Mouse (Mus musculus): ENCODE data around the gene Slc35f3. TPM values are rescaled to one million over a fixed set of nuclear protein-coding genes. Genes with fewer than 3 reads are reported as not detected.

Gene Slc35f3
- polyA plus RNA-seq, 1 experiment from 2014 or later = 0.68 TPM

DNA sequence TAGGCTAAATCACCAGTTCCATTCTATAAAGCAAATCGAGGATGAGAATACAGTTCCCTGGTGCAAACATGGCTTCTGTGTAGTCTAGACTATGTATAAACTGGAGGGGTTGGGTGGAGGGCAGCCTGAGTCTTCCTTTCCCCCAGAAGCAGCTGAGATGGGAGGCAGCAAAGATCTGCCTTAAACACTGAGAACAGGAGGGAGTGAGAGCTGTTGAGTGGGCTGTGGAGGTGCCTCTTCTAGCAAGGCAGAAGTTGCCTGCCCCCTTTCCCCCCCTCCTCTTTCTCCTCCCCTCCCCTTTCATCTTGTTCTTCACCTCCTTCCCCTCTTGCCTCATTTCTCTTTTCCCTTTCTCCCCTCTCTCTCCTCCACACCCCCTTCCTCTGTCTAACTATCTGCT is 33.2 kb upstream of the Slc35f3 start:
- no peaks in the 10 kb centered on the region for H3K9me3 ChIP-seq (ENCODE audit: control insufficient read depth, low read length)
- no peaks in the 10 kb centered on the region for H3K4me1 ChIP-seq (replicated peaks; ENCODE audit: control insufficient read depth, insufficient read depth)
- no peaks in the 10 kb centered on the region for H3K36me3 ChIP-seq (ENCODE audit: control insufficient read depth, insufficient read depth, low read length)
- H3K27ac ChIP-seq (replicated peaks) = no peak overlapping the region
- no peak for TF ChIP-seq EP300 (optimal IDR thresholded peaks at IDR 0.05)
- TF ChIP-seq CTCF (IDR thresholded peaks at IDR 0.05; ENCODE audit: low read depth) = no peak
- H3K4me3 ChIP-seq (ENCODE audit: low read depth, low read length) = no peak overlapping the region
- 55% methylated on average over 1 of the region's 1 CpGs for WGBS
- DNase-seq (ENCODE audit: low spot score) (no peak), ATAC-seq (ENCODE audit: low FRiP score, low TSS enrichment) (no peak)
- no peak overlapping the region for H3K9ac ChIP-seq (ENCODE audit: low read length)
- no peak overlapping the region for H3K4me2 ChIP-seq (replicated peaks; ENCODE audit: low read depth)
- H3K27me3 ChIP-seq (ENCODE audit: control insufficient read depth, insufficient read depth, low read length) = no peaks in the 10 kb centered on the region

DNA sequence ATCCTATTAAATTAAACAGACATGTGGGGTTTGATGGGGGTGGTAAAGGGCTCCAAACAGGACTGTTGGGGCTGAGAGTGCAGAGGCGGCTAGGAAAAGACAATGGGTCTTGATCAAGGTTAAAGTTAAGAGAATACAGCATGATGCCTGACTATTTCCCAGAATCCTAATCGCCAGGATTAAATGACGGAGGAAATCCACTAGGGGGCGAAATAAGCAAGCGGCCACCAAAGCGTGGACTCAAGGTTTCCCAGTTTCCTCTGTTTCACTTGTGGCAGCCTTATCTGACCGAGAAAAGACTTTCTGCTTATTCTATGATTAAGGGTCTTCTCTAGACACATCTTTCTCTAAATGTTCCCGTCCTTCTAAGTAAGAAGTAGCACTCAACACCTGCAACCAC is 31.2 kb upstream of the Slc35f3 start:
- no peak for TF ChIP-seq EP300 (optimal IDR thresholded peaks at IDR 0.05)
- TF ChIP-seq CTCF (IDR thresholded peaks at IDR 0.05; ENCODE audit: low read depth) = peak; percentile 79
- H3K4me3 ChIP-seq (ENCODE audit: low read depth, low read length) = no peak overlapping the region
- H3K27me3 ChIP-seq (ENCODE audit: control insufficient read depth, insufficient read depth, low read length) = no peaks in the 10 kb centered on the region
- ATAC-seq (ENCODE audit: low FRiP score, low TSS enrichment) (no peak), DNase-seq (ENCODE audit: low spot score) (peak; percentile 16)
- H3K27ac ChIP-seq (replicated peaks) = no peak overlapping the region
- H3K36me3 ChIP-seq (ENCODE audit: control insufficient read depth, insufficient read depth, low read length) = no peaks in the 10 kb centered on the region
- whole genome bisulfite sequencing = 29% methylated on average over 8 of the region's 8 CpGs
- H3K9me3 ChIP-seq (ENCODE audit: control insufficient read depth, low read length) = no peaks in the 10 kb centered on the region
- H3K9ac ChIP-seq (ENCODE audit: low read length) = no peak overlapping the region
- H3K4me2 ChIP-seq (replicated peaks; ENCODE audit: low read depth) = no peak overlapping the region
- no peaks in the 10 kb centered on the region for H3K4me1 ChIP-seq (replicated peaks; ENCODE audit: control insufficient read depth, insufficient read depth)

DNA sequence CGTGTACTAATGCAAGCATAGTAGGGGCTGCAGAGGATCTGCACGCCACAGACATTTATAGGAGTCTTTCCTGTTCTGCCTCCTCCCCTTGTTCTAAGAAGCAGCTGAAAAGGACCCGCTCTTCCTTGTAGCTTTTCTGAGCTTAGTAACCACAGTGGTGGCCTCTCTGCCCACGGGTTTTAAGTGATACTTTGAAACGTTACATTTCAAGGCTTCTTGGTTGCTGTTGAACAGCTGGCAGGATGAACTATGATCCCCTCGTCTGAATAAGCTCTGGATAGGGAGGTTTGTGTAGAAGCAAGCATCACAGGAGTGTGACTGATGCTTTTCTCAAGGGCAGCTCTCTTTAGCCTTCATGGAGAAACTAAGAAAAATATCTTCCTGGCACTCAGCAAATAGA is 28.6 kb upstream of the Slc35f3 start:
- H3K4me1 ChIP-seq (replicated peaks; ENCODE audit: control insufficient read depth, insufficient read depth) = no peaks in the 10 kb centered on the region
- H3K9ac ChIP-seq (ENCODE audit: low read length) = no peak overlapping the region
- no peaks in the 10 kb centered on the region for H3K36me3 ChIP-seq (ENCODE audit: control insufficient read depth, insufficient read depth, low read length)
- no peaks in the 10 kb centered on the region for H3K9me3 ChIP-seq (ENCODE audit: control insufficient read depth, low read length)
- 43% methylated on average over 6 of the region's 6 CpGs for WGBS
- no peak overlapping the region for H3K4me3 ChIP-seq (ENCODE audit: low read depth, low read length)
- ATAC-seq (ENCODE audit: low FRiP score, low TSS enrichment) (no peak), DNase-seq (ENCODE audit: low spot score) (no peak)
- no peak overlapping the region for H3K4me2 ChIP-seq (replicated peaks; ENCODE audit: low read depth)
- no peak overlapping the region for H3K27ac ChIP-seq (replicated peaks)
- no peaks in the 10 kb centered on the region for H3K27me3 ChIP-seq (ENCODE audit: control insufficient read depth, insufficient read depth, low read length)
- TF ChIP-seq CTCF (IDR thresholded peaks at IDR 0.05; ENCODE audit: low read depth) = no peak
- no peak for TF ChIP-seq EP300 (optimal IDR thresholded peaks at IDR 0.05)

GRCm38 (mm10) chr8:126272445-126272844 is 25.9 kb upstream of the Slc35f3 start:
- Histone ChIP-seq H3K4me2 (replicated peaks; ENCODE audit: low read depth) (no peak overlapping the region), H3K27ac (replicated peaks) (no peak overlapping the region), H3K9ac (ENCODE audit: low read length) (no peak overlapping the region), H3K4me3 (ENCODE audit: low read depth, low read length) (no peak overlapping the region), H3K36me3 (ENCODE audit: control insufficient read depth, insufficient read depth, low read length) (no peaks in the 10 kb centered on the region), H3K27me3 (ENCODE audit: control insufficient read depth, insufficient read depth, low read length) (no peaks in the 10 kb centered on the region), H3K9me3 (ENCODE audit: control insufficient read depth, low read length) (no peaks in the 10 kb centered on the region), H3K4me1 (replicated peaks; ENCODE audit: control insufficient read depth, insufficient read depth) (no peaks in the 10 kb centered on the region)
- no peak for TF ChIP-seq CTCF (IDR thresholded peaks at IDR 0.05; ENCODE audit: low read depth)
- TF ChIP-seq EP300 (optimal IDR thresholded peaks at IDR 0.05) = no peak
- DNase-seq (ENCODE audit: low spot score) (no peak), ATAC-seq (ENCODE audit: low FRiP score, low TSS enrichment) (no peak)
- 89% methylated on average over 2 of the region's 2 CpGs for WGBS

GRCm38 (mm10) chr8:126273066-126273465 is 25.3 kb upstream of the Slc35f3 start:
- Histone ChIP-seq H3K4me2 (replicated peaks; ENCODE audit: low read depth) (no peak overlapping the region), H3K4me1 (replicated peaks; ENCODE audit: control insufficient read depth, insufficient read depth) (no peaks in the 10 kb centered on the region), H3K4me3 (ENCODE audit: low read depth, low read length) (no peak overlapping the region), H3K36me3 (ENCODE audit: control insufficient read depth, insufficient read depth, low read length) (no peaks in the 10 kb centered on the region), H3K27ac (replicated peaks) (no peak overlapping the region), H3K9me3 (ENCODE audit: control insufficient read depth, low read length) (no peaks in the 10 kb centered on the region), H3K9ac (ENCODE audit: low read length) (no peak overlapping the region), H3K27me3 (ENCODE audit: control insufficient read depth, insufficient read depth, low read length) (no peaks in the 10 kb centered on the region)
- no peak for TF ChIP-seq EP300 (optimal IDR thresholded peaks at IDR 0.05)
- no peak for TF ChIP-seq CTCF (IDR thresholded peaks at IDR 0.05; ENCODE audit: low read depth)
- DNase-seq (ENCODE audit: low spot score) = no peak
- ATAC-seq (ENCODE audit: low FRiP score, low TSS enrichment) = no peak
- 50% methylated on average over 4 of the region's 4 CpGs for WGBS

- Histone ChIP-seq H3K36me3 (ENCODE audit: control insufficient read depth, insufficient read depth, low read length) (no peaks in the 10 kb centered on the region), H3K27me3 (ENCODE audit: control insufficient read depth, insufficient read depth, low read length) (no peaks in the 10 kb centered on the region), H3K4me2 (replicated peaks; ENCODE audit: low read depth) (no peak overlapping the region), H3K9me3 (ENCODE audit: control insufficient read depth, low read length) (no peaks in the 10 kb centered on the region), H3K4me1 (replicated peaks; ENCODE audit: control insufficient read depth, insufficient read depth) (no peaks in the 10 kb centered on the region), H3K9ac (ENCODE audit: low read length) (no peak overlapping the region), H3K27ac (replicated peaks) (no peak overlapping the region), H3K4me3 (ENCODE audit: low read depth, low read length) (no peak overlapping the region)
- 52% methylated on average over 4 of the region's 4 CpGs for WGBS
- no peak for DNase-seq (ENCODE audit: low spot score)
- no peak for TF ChIP-seq EP300 (optimal IDR thresholded peaks at IDR 0.05)
- no peak for TF ChIP-seq CTCF (IDR thresholded peaks at IDR 0.05; ENCODE audit: low read depth)
- no peak for ATAC-seq (ENCODE audit: low FRiP score, low TSS enrichment)
These were observed 23.4 kb upstream of the Slc35f3 start for GRCm38 (mm10) chr8:126274866-126275360.
